Mouse (Mus musculus) ES-E14 (cell line): ENCODE data around the gene Ift140. TPM values are rescaled to one million over a fixed set of nuclear protein-coding genes. Genes with fewer than 3 reads are reported as not detected.

Experiments used
- DNase-seq: peaks from one replicate; pipeline ENCODE4 v3.0.0-alpha.2; 2013; ENCODE audit warnings: low read depth, low spot score
- H3K27ac ChIP-seq: 2 replicates; pipeline ENCODE4 v1.5.1; 2012; ENCODE audit warnings: low read depth, mild to moderate bottlenecking, low read length, moderate library complexity, mixed read lengths; ENCODE audit not compliant: poor library complexity, insufficient read depth, severe bottlenecking
- H3K36me3 ChIP-seq: 2 replicates; pipeline ENCODE4 v1.6.1; 2012; ENCODE audit warnings: mild to moderate bottlenecking, low read length, moderate library complexity, mixed read lengths; ENCODE audit not compliant: control insufficient read depth, poor library complexity, insufficient read depth, severe bottlenecking
- H3K4me1 ChIP-seq, 2 experiments: fragments of 150-350 bp in 1 of 2; sonication (generic) in 1 of 2; 2 replicates each; pipeline ENCODE4 v1.6.1; 2012; ENCODE audit warnings: low read length in 2 of 2, mild to moderate bottlenecking in 1 of 2, mixed read lengths in 1 of 2; ENCODE audit not compliant: control insufficient read depth in 2 of 2, insufficient read depth in 2 of 2, poor library complexity in 1 of 2
- H3K4me3 ChIP-seq, 2 experiments: fragments of 150-350 bp in 1 of 2; sonication (generic) in 1 of 2; 2 replicates each; pipeline ENCODE4 v1.5.1; 2012; ENCODE audit warnings: low read length in 2 of 2, low read depth in 1 of 2, mild to moderate bottlenecking in 1 of 2, mixed read lengths in 1 of 2; ENCODE audit not compliant: insufficient read depth in 1 of 2, poor library complexity in 1 of 2, severe bottlenecking in 1 of 2
- H3K9ac ChIP-seq: 2 replicates; pipeline ENCODE4 v1.6.1; 2012; ENCODE audit warnings: low read depth, mild to moderate bottlenecking, low read length, mixed read lengths; ENCODE audit not compliant: poor library complexity, insufficient read depth, severe bottlenecking
- H3K9me3 ChIP-seq: fragments of 150-350 bp; sonication (generic); 2 replicates; pipeline ENCODE4 v1.6.1; 2012; ENCODE audit warnings: low read depth, mild to moderate bottlenecking, low read length; ENCODE audit not compliant: control insufficient read depth, insufficient read depth
- CHD2 ChIP-seq: IDR thresholded peaks from 2 replicates; pipeline ENCODE4 v1.6.1; 2014; ENCODE audit warnings: mild to moderate bottlenecking, low read depth, low read length, inconsistent platforms
- HCFC1 ChIP-seq: IDR thresholded peaks from 2 replicates; pipeline ENCODE4 v1.6.1; 2012; ENCODE audit warnings: low read length, inconsistent platforms, borderline replicate concordance; ENCODE audit not compliant: insufficient read depth
- MAFK ChIP-seq: IDR thresholded peaks from 2 replicates; pipeline ENCODE4 v1.6.1; 2014; ENCODE audit warnings: mild to moderate bottlenecking, low read depth, low read length, inconsistent platforms; ENCODE audit not compliant: insufficient read depth
- ZC3H11A ChIP-seq: IDR thresholded peaks from 2 replicates; pipeline ENCODE4 v1.6.1; 2012; ENCODE audit warnings: low read depth, mild to moderate bottlenecking, inconsistent platforms, low read length, borderline replicate concordance
- ZNF384 ChIP-seq: IDR thresholded peaks from 2 replicates; pipeline ENCODE4 v1.6.1; 2012; ENCODE audit warnings: low read depth, low read length, inconsistent platforms
- in situ Hi-C, 2 experiments: fragments of 600-800 bp; cut with MboI; formaldehyde crosslinking; loops; one replicate each; pipeline ENCODE4 v1.15.1; 2025; ENCODE audit warnings: low sequenced_read_pairs in 2 of 2, inconsistent platforms in 1 of 2; ENCODE audit not compliant: unreplicated experiment in 2 of 2
- total RNA-seq: library from RNA; depleted of rRNA; stranded (reverse); fragments of 300-350 nt; gene quantifications from 2 replicates; pipeline ENCODE4 v1.2.3, GENCODE M21; 2012

Gene Ift140
- total RNA-seq, 1 experiment = 8.1 TPM

DNA sequence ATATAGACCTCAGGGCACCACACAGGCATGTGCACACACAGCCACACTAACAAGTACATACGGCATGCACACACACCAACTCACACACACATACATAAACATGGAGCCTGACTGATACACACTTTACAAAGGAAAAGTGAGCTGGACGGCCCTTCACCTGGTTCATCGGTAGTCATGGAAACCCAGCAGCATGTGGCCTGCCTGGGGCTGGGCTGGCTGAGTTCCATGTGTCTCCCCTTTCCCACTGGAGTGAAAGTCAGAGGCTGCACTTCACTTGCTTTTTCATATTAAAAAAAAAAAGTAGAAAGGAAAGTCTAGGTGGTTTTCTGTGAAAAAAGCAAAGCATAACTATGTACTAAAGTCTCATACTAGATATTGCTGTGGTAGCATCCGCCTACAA, 47.4 kb downstream of the Ift140 start:
- TF ChIP-seq ZNF384 (no peak), HCFC1 (no peak), ZC3H11A (no peak), CHD2 (no peak), MAFK (no peak)
- Histone ChIP-seq H3K4me3 (no peak overlapping the region), H3K36me3 (peaks cover 2% of the 10 kb centered on the region; the same call in 1 of the 2 replicates), H3K9me3 (no peaks in the 10 kb centered on the region), H3K9ac (no peak overlapping the region), H3K27ac (no peak overlapping the region), H3K4me1 (no peaks in the 10 kb centered on the region)
- DNase-seq = no peak
- in situ Hi-C loops = no loop called here

DNA sequence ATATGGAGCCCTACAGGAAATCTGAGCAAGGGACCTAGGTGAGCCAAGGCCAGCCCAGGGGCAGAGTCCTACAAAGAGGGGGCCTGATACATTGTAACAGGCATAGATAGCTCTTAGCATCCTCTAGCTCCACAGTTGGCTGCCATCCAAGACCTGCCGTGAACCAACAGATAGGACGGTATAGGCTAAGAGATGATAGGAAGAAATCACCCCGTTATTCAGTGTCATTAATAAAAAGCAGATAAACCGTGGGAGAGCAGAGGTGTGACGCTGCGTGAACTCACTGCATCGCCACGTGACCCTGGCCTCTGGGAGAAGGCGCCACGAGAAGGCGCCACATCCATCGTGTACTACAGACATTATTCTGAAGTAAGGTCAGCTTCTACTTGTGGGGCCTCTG, 48.0 kb downstream of the Ift140 start:
- Histone ChIP-seq H3K27ac (no peak overlapping the region), H3K36me3 (no peaks in the 10 kb centered on the region), H3K4me3 (no peak overlapping the region), H3K9ac (no peak overlapping the region), H3K4me1 (no peaks in the 10 kb centered on the region), H3K9me3 (no peaks in the 10 kb centered on the region)
- DNase-seq = no peak
- in situ Hi-C loops = no loop called here
- TF ChIP-seq ZNF384 = no peak
- no peak for TF ChIP-seq MAFK
- TF ChIP-seq CHD2 = no peak
- no peak for TF ChIP-seq ZC3H11A
- TF ChIP-seq HCFC1 = no peak

DNA sequence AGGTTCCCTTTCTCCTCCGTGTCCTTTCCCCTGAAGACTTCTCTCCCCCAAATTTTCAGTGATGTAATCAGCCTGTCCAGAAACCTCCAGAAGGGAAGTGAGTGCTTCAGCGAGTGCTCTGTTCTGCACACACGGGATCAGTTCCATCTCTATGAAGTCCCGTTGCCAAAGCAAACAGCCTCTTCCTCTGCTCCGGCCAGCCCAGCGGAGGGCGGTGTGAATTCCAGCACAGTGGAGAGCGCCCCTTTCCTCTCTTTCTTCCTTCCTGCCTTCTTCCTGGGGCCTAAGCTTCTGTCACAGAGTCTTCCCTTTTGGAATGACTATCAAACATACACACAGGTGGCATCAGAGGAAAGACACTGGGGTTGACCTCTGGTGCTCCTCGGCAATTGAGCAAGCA, 48.5 kb downstream of the Ift140 start:
- Histone ChIP-seq H3K9ac (no peak overlapping the region), H3K27ac (no peak overlapping the region), H3K36me3 (no peaks in the 10 kb centered on the region), H3K4me1 (no peaks in the 10 kb centered on the region), H3K9me3 (no peaks in the 10 kb centered on the region), H3K4me3 (no peak overlapping the region)
- in situ Hi-C loops = no loop called here
- no peak for TF ChIP-seq ZNF384
- TF ChIP-seq CHD2 = no peak
- no peak for TF ChIP-seq ZC3H11A
- TF ChIP-seq HCFC1 = no peak
- TF ChIP-seq MAFK = no peak
- DNase-seq = no peak

DNA sequence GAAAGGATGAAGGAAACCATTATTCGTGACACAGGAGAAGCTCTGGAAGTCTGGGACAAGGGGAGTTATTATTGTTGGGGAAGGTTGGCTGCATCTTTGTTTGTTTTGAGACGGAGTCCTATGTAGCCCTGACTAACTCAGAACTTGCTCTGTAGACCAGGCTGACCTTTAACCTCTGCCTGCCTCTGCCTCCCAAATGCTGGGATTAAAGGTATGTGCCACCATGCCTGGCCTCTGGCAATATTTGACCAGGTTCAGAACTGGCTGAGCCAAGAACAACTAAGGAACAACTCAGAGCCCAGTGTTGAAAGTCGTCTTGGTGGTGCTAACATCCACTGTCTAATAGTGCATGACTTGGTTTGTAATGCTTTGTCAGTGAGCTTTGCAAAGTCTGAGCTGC, 49.3 kb downstream of the Ift140 start:
- H3K9ac ChIP-seq = no peak overlapping the region
- in situ Hi-C loops = no loop called here

DNA sequence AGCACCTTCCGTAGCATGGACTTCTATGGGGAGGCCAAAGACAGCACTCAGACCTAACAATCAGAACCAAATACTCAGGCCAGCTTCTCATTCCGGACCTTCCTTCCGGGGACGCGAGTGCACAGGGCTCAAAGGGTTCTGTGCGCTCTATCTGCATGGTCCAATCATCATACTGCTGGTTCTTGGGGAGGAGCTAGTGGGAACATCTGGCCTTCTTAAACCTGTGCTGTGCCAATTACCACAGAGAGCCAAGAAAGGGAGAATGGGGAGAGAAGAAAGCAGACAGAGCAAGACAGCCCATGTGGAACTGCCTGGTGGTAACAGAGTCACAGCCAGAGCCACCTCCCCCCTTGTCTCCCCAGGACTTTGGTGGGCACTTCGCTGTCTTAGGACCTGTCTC, 50.7 kb downstream of the Ift140 start:
- no peak for DNase-seq
- Histone ChIP-seq H3K27ac (no peak overlapping the region), H3K9me3 (no peaks in the 10 kb centered on the region), H3K4me3 (no peak overlapping the region), H3K9ac (no peak overlapping the region), H3K36me3 (no peaks in the 10 kb centered on the region), H3K4me1 (no peaks in the 10 kb centered on the region)
- in situ Hi-C loops = no loop called here
- TF ChIP-seq MAFK = no peak
- no peak for TF ChIP-seq CHD2
- TF ChIP-seq ZNF384 = no peak
- TF ChIP-seq HCFC1 = no peak
- TF ChIP-seq ZC3H11A = no peak

More for the DNA sequence above, 49.3 kb downstream of the Ift140 start:
- Histone ChIP-seq H3K4me1 (no peaks in the 10 kb centered on the region), H3K9me3 (no peaks in the 10 kb centered on the region), H3K36me3 (no peaks in the 10 kb centered on the region), H3K27ac (no peak overlapping the region), H3K4me3 (no peak overlapping the region)
- TF ChIP-seq ZNF384 (no peak), CHD2 (no peak), ZC3H11A (no peak), MAFK (no peak), HCFC1 (no peak)
- no peak for DNase-seq
